In the genomic region with DNA sequence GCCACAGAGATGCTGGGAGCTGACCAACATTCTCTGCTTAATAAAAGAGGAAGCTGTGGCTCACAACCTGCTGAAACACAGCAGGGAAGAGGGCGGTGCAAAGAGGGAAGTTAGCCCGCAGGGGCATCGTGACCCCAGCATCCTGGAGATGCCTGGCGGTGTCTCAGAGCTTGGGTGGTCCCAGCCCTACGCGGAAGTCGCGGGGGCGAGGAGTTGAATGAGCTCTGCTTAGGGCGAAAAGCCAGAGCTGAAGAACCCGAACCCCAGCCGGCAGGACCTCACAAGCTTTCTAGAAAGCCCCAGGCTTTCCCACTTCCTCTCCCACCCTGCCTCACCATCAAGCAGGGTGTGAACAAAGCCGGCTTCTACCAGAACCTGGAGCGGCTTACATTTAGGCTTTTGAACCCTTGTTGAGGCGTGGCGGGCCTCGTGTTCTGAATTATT, we compare ENCODE assay signal across 8 mouse cellular contexts. TPM values are rescaled to one million over a fixed set of nuclear protein-coding genes. Genes with fewer than 3 reads are reported as not detected.
DNase-seq lines count a peak whose midpoint lies in the region; ATAC-seq and TF ChIP-seq lines count a peak whose summit lies in the region.

No protein-coding gene starts in this region.

- DNase-seq in gastrocnemius, adult 2 months: no peak
- DNase-seq in gastrocnemius, postnatal 25 days: no peak
- peak; percentile 31 for DNase-seq in brain, adult 2 months (ENCODE audit: low read depth, low spot score)
- DNase-seq in heart, adult 9 months (ENCODE audit: low spot score in 2 of 2): peak; percentile 44 to 63
- DNase-seq in kidney, postnatal 4 days: peak; percentile 67 to 77
- DNase-seq in testis, postnatal 10 days (ENCODE audit: low spot score): peak; percentile 65
- DNase-seq in left cerebral cortex, adult 8-10 months (ENCODE audit: low spot score in 2 of 2): no peak

- no peak for TF ChIP-seq CTCF in gastrocnemius, adult 2 months (IDR thresholded peaks at IDR 0.05)

- peak overlapping the region; percentile 44 for H3K4me3 ChIP-seq in gastrocnemius, adult 2 months

- peak; percentile 71 for ATAC-seq in megakaryocyte progenitor cell, adult 5-6 weeks (replicated peaks; ENCODE audit: poor library complexity)

- intact Hi-C loops in gastrocnemius, adult 2 months (cut with DNase I): loop anchor here (5.0 kb wide), 1 partner anchor 44 kb away; no protein-coding TSS in a partner anchor

- peak overlapping the region; percentile 74 for H3K27ac ChIP-seq in gastrocnemius, adult 2 months

RNA-seq across cellular contexts. Expression of a gene that starts 2.3 kb away (rescaled TPM):
- 10 to 100 TPM; 11.4 to 11.6 TPM for total RNA-seq in gastrocnemius, adult 2 months (2021)
- total RNA-seq in gastrocnemius, postnatal 25 days (2021): 10 to 100 TPM in 1 of 2 experiments, 1 to 10 TPM in 1; 9.3 to 12.3 TPM
- 34.9 TPM in 2 replicates for total RNA-seq in megakaryocyte progenitor cell, adult 5-6 weeks (2015)
- 11.4 and 20.4 TPM in 2 replicates for total RNA-seq in megakaryocyte progenitor cell, adult 5-6 weeks (2017)
- 10 to 100 TPM; 48.2 to 59.4 (median 54.7) TPM for total RNA-seq in left cerebral cortex, adult 8-10 months (2022)

RNA-seq across cellular contexts. Expression of a gene that starts 12.6 kb away (rescaled TPM):
- 1 to 10 TPM; 2.7 to 4.2 TPM for total RNA-seq in gastrocnemius, adult 2 months (2021)
- 1 to 10 TPM; 2.9 to 3.8 TPM for total RNA-seq in gastrocnemius, postnatal 25 days (2021)
- total RNA-seq in megakaryocyte progenitor cell, adult 5-6 weeks (2015): 0.10 and 0.44 TPM in 2 replicates
- 0.46 and 0.78 TPM in 2 replicates for total RNA-seq in megakaryocyte progenitor cell, adult 5-6 weeks (2017)
- total RNA-seq in left cerebral cortex, adult 8-10 months (2022): 10 to 100 TPM; 15.5 to 17.2 (median 16.7) TPM

RNA-seq across cellular contexts. Expression of a gene that starts 12.8 kb away (rescaled TPM):
- total RNA-seq in gastrocnemius, adult 2 months (2021): under 1 TPM; 0.20 to 0.31 TPM
- under 1 TPM; 0.20 to 0.32 TPM for total RNA-seq in gastrocnemius, postnatal 25 days (2021)
- 0.15 TPM in 1 of 2 replicates, not detected in the other for total RNA-seq in megakaryocyte progenitor cell, adult 5-6 weeks (2015)
- 0.21 TPM in 1 of 2 replicates, not detected in the other for total RNA-seq in megakaryocyte progenitor cell, adult 5-6 weeks (2017)
- total RNA-seq in left cerebral cortex, adult 8-10 months (2022): 1 to 10 TPM; 1.6 to 2.8 (median 2.6) TPM

RNA-seq across cellular contexts. Expression of a gene that starts 18.5 kb away (rescaled TPM):
- 10 to 100 TPM; 24.9 to 25.7 TPM for total RNA-seq in gastrocnemius, adult 2 months (2021)
- 10 to 100 TPM; 19.3 to 23.6 TPM for total RNA-seq in gastrocnemius, postnatal 25 days (2021)
- total RNA-seq in megakaryocyte progenitor cell, adult 5-6 weeks (2015): 147 and 165 TPM in 2 replicates
- 117 and 167 TPM in 2 replicates for total RNA-seq in megakaryocyte progenitor cell, adult 5-6 weeks (2017)
- 10 to 100 TPM; 50.4 to 57.4 (median 53.6) TPM for total RNA-seq in left cerebral cortex, adult 8-10 months (2022)

RNA-seq across cellular contexts. Expression of a gene that starts 31.3 kb away (rescaled TPM):
- 100 to 1,000 TPM in 1 of 2 experiments, 10 to 100 TPM in 1; 95.0 to 112 TPM for total RNA-seq in gastrocnemius, adult 2 months (2021)
- 100 to 1,000 TPM; 102 to 105 TPM for total RNA-seq in gastrocnemius, postnatal 25 days (2021)
- 645 and 667 TPM in 2 replicates for total RNA-seq in megakaryocyte progenitor cell, adult 5-6 weeks (2015)
- total RNA-seq in megakaryocyte progenitor cell, adult 5-6 weeks (2017): 984 and 1,159 TPM in 2 replicates
- 100 to 1,000 TPM; 113 to 139 (median 126) TPM for total RNA-seq in left cerebral cortex, adult 8-10 months (2022)

Comparison
In these comparisons a context has a peak if more than half of its experiments do, and no peak if none do; other contexts are left out.
1. DNase-seq: peak in brain, adult 2 months (single experiment), heart, adult 9 months (2 of 2), kidney, postnatal 4 days (2 of 2) and testis, postnatal 10 days (single experiment); none in gastrocnemius, adult 2 months (single experiment), gastrocnemius, postnatal 25 days (single experiment) and left cerebral cortex, adult 8-10 months (0 of 2).